Mouse (Mus musculus): ENCODE results near the gene Gnb1. TPM values are rescaled to one million over a fixed set of nuclear protein-coding genes. Genes with fewer than 3 reads are reported as not detected.

Gene Gnb1
- polyA plus RNA-seq, 1 experiment = 265 TPM

DNA sequence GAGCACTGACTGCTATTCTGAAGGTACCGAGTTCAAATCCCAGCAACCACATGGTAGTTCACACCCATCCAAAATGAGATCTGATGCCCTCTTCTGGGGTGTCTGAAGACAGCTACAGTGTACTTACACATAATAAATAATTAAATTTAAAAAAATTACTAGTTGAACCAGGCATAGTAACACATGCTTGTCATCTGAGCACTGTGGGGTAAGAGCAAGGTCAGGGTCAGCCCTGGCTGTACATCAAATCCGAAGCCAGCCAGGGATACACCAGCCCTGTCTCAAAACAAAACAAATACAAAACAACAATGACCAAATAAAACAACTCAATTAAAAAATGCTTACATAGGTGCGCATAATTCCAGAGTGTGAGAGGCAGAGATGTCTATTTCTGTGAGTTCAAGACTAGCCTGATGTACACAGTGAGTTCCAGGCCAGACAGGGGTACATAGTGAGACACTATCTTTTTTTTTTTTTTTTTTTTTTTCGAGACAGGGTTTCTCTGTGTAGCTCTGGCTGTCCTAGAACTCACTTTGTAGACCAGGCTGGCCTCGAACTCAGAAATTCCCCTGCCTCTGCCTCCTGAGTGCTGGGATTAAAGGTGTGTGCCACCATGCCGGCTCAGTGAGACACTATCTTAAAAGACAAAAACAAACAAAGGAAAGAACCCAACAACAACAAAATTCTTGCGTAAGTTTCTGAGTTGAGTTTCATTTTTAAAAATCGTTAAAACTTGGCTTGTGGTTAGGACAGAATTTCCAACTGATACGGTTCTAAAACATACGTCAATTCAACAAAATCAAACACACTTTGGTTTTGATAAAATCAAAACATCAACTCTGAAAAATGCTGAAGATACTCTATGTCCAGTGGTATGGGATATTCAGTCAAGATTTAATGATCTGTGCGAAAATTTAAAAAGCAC, 109.0 kb downstream of the Gnb1 start:
- TF ChIP-seq USF1 (IDR thresholded peaks at IDR 0.05; ENCODE audit: low read depth) (no peak), TCF12 (IDR thresholded peaks at IDR 0.05; ENCODE audit: insufficient read depth, poor library complexity, severe bottlenecking) (no peak), TCF3 (IDR thresholded peaks at IDR 0.05; ENCODE audit: insufficient read length, low read depth) (no peak), MYOD1 (IDR thresholded peaks at IDR 0.05; ENCODE audit: control insufficient read depth in 1 of 3, insufficient read length in 2 of 3, low read depth in 2 of 3) (no peak), POLR2A (IDR thresholded peaks at IDR 0.05; ENCODE audit: insufficient read length, low read depth) (no peak), SRF (IDR thresholded peaks at IDR 0.05; ENCODE audit: control insufficient read depth, insufficient read length, low read depth) (no peak), MYOG (IDR thresholded peaks at IDR 0.05; ENCODE audit: control insufficient read depth in 1 of 3, insufficient read depth in 1 of 3, insufficient read length in 2 of 3, low read depth in 2 of 3) (no peak)
- Histone ChIP-seq H3K79me2 (ENCODE audit: control insufficient read depth, insufficient read depth) (peaks cover 27% of the 10 kb centered on the region), H3K4me3 (peak overlapping the region; percentile 67), H3ac (ENCODE audit: control insufficient read depth, insufficient read length) (no peak overlapping the region), H3K4me2 (ENCODE audit: low read depth) (peak overlapping the region; percentile 85), H3K36me3 (ENCODE audit: control insufficient read depth, insufficient read depth) (peaks cover 4% of the 10 kb centered on the region), H3K27me3 (ENCODE audit: control insufficient read depth, insufficient read depth, insufficient read length) (no peaks in the 10 kb centered on the region)

DNA sequence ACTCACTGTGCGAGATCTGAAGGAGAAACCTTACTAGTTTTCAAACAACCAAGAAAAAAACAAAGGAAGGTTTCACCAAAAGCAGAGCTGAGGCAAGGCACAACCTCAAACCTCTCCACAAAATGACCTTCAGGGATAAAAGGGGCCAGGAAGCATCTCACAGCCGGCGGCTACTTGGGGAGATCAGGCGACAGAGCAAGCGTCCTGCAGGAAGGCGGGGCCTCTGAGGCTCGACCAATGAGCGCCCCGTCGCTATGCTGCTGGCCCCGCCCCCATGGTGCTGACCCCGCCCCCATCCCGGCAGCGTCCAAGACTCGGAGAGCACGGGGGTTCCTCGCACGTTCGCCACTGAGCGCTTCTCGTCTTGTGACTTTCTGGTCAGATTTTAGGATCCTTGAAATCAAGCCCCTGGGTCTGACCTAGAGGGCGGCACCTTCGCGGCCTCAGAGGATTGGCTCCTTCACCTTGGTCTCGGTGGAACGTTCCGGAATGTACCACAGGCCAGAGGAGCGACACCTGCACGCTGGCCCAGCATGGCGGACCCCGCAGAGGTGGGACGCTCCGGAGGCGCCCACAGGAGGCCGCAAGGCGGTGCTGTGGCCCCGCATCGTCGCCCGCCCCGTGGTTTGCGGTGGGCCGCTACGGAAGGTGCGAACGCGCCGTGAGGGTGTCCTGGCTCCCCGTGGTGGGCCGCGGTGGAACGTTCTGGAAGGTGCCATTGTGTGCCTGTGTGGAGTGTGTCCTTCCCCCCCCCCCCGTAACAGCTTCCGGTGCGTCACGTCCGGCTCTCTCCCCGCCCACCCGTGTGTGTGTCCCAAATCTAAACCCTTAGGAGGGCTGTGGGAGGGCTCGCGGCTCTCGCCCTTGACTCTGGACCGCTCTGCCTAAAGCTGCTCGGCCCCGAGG, 110.2 kb downstream of the Gnb1 start, which contains the start of gene Slc35e2:
TSS of gene Slc35e2 (plus strand) at position 326 of the 906 bp plus-strand sequence.
- H3K27me3 ChIP-seq (ENCODE audit: control insufficient read depth, insufficient read depth, insufficient read length) = no peaks in the 10 kb centered on the region
- peak; percentile 8 for TF ChIP-seq E2F4 (IDR thresholded peaks at IDR 0.05; ENCODE audit: insufficient read depth)
- TF ChIP-seq TCF12 (IDR thresholded peaks at IDR 0.05; ENCODE audit: insufficient read depth, poor library complexity, severe bottlenecking) = no peak
- TF ChIP-seq POLR2A (IDR thresholded peaks at IDR 0.05; ENCODE audit: insufficient read length, low read depth) = peak; percentile 86
- no peak for TF ChIP-seq CEBPB (IDR thresholded peaks at IDR 0.05; ENCODE audit: insufficient read depth, poor library complexity, severe bottlenecking)
- TF ChIP-seq REST (IDR thresholded peaks at IDR 0.05; ENCODE audit: insufficient read depth, insufficient read length) = no peak
- TF ChIP-seq MAX (IDR thresholded peaks at IDR 0.05; ENCODE audit: low read depth) = peak; percentile 38
- peak; percentile 95 for TF ChIP-seq POLR2AphosphoS2 (IDR thresholded peaks at IDR 0.05; ENCODE audit: insufficient read length, low read depth)
- no peak for TF ChIP-seq MYOD1 (IDR thresholded peaks at IDR 0.05; ENCODE audit: control insufficient read depth in 1 of 3, insufficient read length in 2 of 3, low read depth in 2 of 3)
- peak in 1 of 3 experiments; percentile 17 for TF ChIP-seq MYOG (IDR thresholded peaks at IDR 0.05; ENCODE audit: control insufficient read depth in 1 of 3, insufficient read depth in 1 of 3, insufficient read length in 2 of 3, low read depth in 2 of 3)
- TF ChIP-seq SRF (IDR thresholded peaks at IDR 0.05; ENCODE audit: control insufficient read depth, insufficient read length, low read depth) = no peak

DNA sequence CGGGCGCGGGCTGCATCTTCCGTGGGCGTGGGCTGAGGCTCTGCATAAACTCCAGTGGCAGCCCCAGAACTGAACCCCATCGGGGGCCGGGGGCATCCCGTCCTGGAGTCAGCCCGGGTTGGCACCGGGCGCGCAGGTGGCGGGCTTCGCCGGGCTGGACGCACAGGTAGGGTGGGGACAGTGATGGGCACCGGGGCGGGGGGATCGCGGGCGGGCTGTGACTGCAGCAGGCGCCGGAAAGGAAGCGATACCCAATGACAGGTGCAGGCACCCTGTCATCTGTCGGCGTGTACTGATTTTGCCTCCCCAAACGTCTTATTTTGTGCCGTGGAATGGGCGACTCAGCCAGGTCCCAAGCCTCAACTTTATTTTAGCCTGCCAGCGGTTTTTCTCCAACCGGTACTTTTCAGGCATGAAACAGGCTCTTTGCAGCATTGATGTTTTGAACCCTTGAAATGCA, 110.9 kb downstream of the Gnb1 start:
- H3K27me3 ChIP-seq (ENCODE audit: control insufficient read depth, insufficient read depth, insufficient read length) = no peaks in the 10 kb centered on the region
- H3K36me3 ChIP-seq (ENCODE audit: control insufficient read depth, insufficient read depth) = peaks cover 12% of the 10 kb centered on the region
- peaks cover 43% of the 10 kb centered on the region for H3K79me2 ChIP-seq (ENCODE audit: control insufficient read depth, insufficient read depth)
- TF ChIP-seq MYOD1 (IDR thresholded peaks at IDR 0.05; ENCODE audit: control insufficient read depth in 1 of 3, insufficient read length in 2 of 3, low read depth in 2 of 3) (peak in 2 of 3 experiments; percentile 82 to 87), MAX (IDR thresholded peaks at IDR 0.05; ENCODE audit: low read depth) (no peak), USF1 (IDR thresholded peaks at IDR 0.05; ENCODE audit: low read depth) (no peak), MYOG (IDR thresholded peaks at IDR 0.05; ENCODE audit: control insufficient read depth in 1 of 3, insufficient read depth in 1 of 3, insufficient read length in 2 of 3, low read depth in 2 of 3) (peak in 2 of 3 experiments; percentile 25 to 49), TCF3 (IDR thresholded peaks at IDR 0.05; ENCODE audit: insufficient read length, low read depth) (no peak)
- peak overlapping the region; percentile 67 for H3K4me3 ChIP-seq
- peak overlapping the region; percentile 77 for H3K4me2 ChIP-seq (ENCODE audit: low read depth)
- peak overlapping the region; percentile 88 for H3ac ChIP-seq (ENCODE audit: control insufficient read depth, insufficient read length)

More for the DNA sequence above, 110.2 kb downstream of the Gnb1 start, which contains the start of gene Slc35e2:
- H3K36me3 ChIP-seq (ENCODE audit: control insufficient read depth, insufficient read depth) = peaks cover 11% of the 10 kb centered on the region
- H3K4me2 ChIP-seq (ENCODE audit: low read depth) = peak within 1 kb of the TSS; percentile 85
- peaks cover 38% of the 10 kb centered on the region for H3K79me2 ChIP-seq (ENCODE audit: control insufficient read depth, insufficient read depth)
- peak within 1 kb of the TSS; percentile 67 for H3K4me3 ChIP-seq
- H3ac ChIP-seq (ENCODE audit: control insufficient read depth, insufficient read length) = peak within 1 kb of the TSS; percentile 88

DNA sequence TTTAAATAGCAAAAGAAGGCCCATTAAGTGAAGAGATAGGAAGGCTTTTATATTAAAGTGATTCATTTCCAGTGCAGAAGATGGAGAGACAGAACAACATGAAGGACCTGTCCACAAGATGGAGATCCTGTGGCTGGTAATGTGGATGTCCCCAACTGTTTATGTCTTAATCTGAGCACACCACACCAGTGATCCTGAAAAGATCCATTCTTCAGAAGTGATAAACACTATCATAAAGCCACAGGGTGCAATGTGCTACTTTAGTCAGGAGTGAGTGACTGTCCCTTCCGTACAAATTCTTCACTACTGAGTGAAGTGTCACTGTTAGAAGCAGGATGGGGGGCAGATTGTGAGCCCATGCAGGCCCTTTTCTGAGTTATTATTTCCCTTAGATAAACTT, 111.6 kb downstream of the Gnb1 start:
- H3K4me3 ChIP-seq = peak overlapping the region; percentile 67
- peak overlapping the region; percentile 77 for H3K4me2 ChIP-seq (ENCODE audit: low read depth)
- H3ac ChIP-seq (ENCODE audit: control insufficient read depth, insufficient read length) = no peak overlapping the region
- peaks cover 12% of the 10 kb centered on the region for H3K36me3 ChIP-seq (ENCODE audit: control insufficient read depth, insufficient read depth)
- peaks cover 47% of the 10 kb centered on the region for H3K79me2 ChIP-seq (ENCODE audit: control insufficient read depth, insufficient read depth)
- TF ChIP-seq POLR2A (IDR thresholded peaks at IDR 0.05; ENCODE audit: insufficient read length, low read depth) = no peak
- no peak for TF ChIP-seq MYOD1 (IDR thresholded peaks at IDR 0.05; ENCODE audit: control insufficient read depth in 1 of 3, insufficient read length in 2 of 3, low read depth in 2 of 3)
- no peak for TF ChIP-seq POLR2AphosphoS2 (IDR thresholded peaks at IDR 0.05; ENCODE audit: insufficient read length, low read depth)
- no peak for TF ChIP-seq SRF (IDR thresholded peaks at IDR 0.05; ENCODE audit: control insufficient read depth, insufficient read length, low read depth)
- no peak for TF ChIP-seq MAX (IDR thresholded peaks at IDR 0.05; ENCODE audit: low read depth)
- no peak for TF ChIP-seq MYOG (IDR thresholded peaks at IDR 0.05; ENCODE audit: control insufficient read depth in 1 of 3, insufficient read depth in 1 of 3, insufficient read length in 2 of 3, low read depth in 2 of 3)
- no peak for TF ChIP-seq USF1 (IDR thresholded peaks at IDR 0.05; ENCODE audit: low read depth)
- TF ChIP-seq REST (IDR thresholded peaks at IDR 0.05; ENCODE audit: insufficient read depth, insufficient read length) = no peak
- no peak for TF ChIP-seq TCF12 (IDR thresholded peaks at IDR 0.05; ENCODE audit: insufficient read depth, poor library complexity, severe bottlenecking)
- no peak for TF ChIP-seq E2F4 (IDR thresholded peaks at IDR 0.05; ENCODE audit: insufficient read depth)
- TF ChIP-seq CEBPB (IDR thresholded peaks at IDR 0.05; ENCODE audit: insufficient read depth, poor library complexity, severe bottlenecking) = no peak
- no peak for TF ChIP-seq TCF3 (IDR thresholded peaks at IDR 0.05; ENCODE audit: insufficient read length, low read depth)
- H3K27me3 ChIP-seq (ENCODE audit: control insufficient read depth, insufficient read depth, insufficient read length) = no peaks in the 10 kb centered on the region
